Mouse (Mus musculus) left cerebral cortex, postnatal 14 days (tissue): ENCODE data around the gene Odf2. TPM values are rescaled to one million over a fixed set of nuclear protein-coding genes. Genes with fewer than 3 reads are reported as not detected.
"Not testable (repeated sequence)": the region's sequence is repeated elsewhere in the genome, so short reads cannot be mapped to it uniquely, and the experiment has no call there.

Experiments
- DNase-seq, 2 experiments: peaks; one replicate each; pipeline ENCODE4 v3.0.0; 2021 to 2022; ENCODE audit warnings: low spot score in 2 of 2, mixed read lengths in 1 of 2
- intact Hi-C: fragments of 180-260 bp; cut with DNase I; formaldehyde crosslinking; loops from one replicate; pipeline ENCODE4 v1.15.1; 2025
- total RNA-seq, 2 experiments: library from RNA; stranded (reverse); gene quantifications; 2 replicates each; pipeline ENCODE4 v1.2.3; 2021

Gene Odf2
- total RNA-seq, 2 experiments from 2014 or later, result 92.6 to 95.3 TPM

GRCm38 (mm10) chr2:29858748-29859473 lies 30.1 kb upstream of the Odf2 start:
- DNase-seq, result peak; percentile 50 to 63
- intact Hi-C loops, result loop anchor here (1.0 kb wide), 1 partner anchor 40 kb away; no protein-coding TSS in a partner anchor

DNA sequence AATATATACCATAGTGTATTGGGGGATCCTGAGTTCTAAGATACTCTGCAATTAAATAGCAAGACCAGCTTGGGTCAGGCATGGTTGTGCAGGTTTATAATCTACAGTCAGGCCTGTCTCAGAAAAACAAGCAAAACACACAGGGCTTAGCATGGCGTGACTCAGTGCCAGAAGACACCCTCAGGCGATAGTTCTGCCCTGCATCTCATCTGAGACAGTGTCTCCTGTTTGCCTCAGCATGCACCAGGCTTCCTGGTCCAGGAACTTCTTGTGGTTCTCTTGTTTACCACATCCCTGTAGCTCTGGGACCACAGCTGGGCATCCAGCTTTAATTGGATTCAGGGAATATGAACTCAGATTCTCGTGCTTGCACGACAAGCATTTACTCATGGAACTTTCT lies 23.9 kb upstream of the Odf2 start:
- intact Hi-C loops, result no loop called here
- DNase-seq, result no peak

DNA sequence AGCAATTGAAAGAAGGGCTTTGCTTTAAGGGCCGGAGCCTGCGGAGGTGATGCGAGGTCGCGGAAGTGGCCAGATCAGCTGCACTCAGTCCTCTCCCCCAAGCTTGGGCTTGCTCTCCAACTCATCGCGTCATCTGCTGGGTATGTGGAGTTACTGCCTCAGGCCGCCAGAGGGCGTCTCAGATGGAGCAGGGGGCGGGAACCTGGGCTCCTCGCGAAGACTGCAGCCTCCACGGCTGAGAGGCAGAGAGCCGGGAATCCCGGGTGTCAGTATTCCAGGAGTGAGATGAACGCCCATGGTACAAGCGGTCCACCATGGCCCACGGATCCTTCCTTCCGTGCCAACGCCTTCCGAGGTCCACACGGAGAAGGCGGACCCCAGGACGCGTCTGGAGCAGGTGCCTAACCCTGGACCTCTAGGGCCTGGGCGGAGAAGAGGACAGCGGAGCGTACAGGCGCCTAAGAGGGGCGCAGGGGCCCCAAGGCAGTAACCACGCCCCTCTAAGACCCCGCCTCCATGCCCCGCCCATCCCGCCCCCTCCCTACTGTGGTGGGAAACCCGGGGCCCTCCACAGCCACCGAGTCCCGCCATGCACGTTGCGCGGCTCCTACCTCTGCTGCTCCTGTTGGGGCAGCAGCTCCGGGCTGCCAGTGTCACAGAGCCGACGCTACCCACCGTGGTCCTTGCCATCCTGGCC lies 19.9 kb upstream of the Odf2 start, which contains the start of gene Cercam:
Gene Cercam, plus strand, starts transcription at position 216 of the 697 bp plus-strand sequence.
- DNase-seq, result peak; percentile 84 to 86
- intact Hi-C loops, result no loop called here

GRCm38 (mm10) chr2:29869646-29870451 lies 19.2 kb upstream of the Odf2 start:
- DNase-seq, result no peak
- intact Hi-C loops, result no loop called here

GRCm38 (mm10) chr2:29872581-29873295 lies 16.3 kb upstream of the Odf2 start:
- DNase-seq, result no peak
- intact Hi-C loops, result no loop called here

- intact Hi-C loops, result no loop called here
- no peak for DNase-seq
Measured at GRCm38 (mm10) chr2:29873801-29874200, 15.2 kb upstream of the Odf2 start.

DNA sequence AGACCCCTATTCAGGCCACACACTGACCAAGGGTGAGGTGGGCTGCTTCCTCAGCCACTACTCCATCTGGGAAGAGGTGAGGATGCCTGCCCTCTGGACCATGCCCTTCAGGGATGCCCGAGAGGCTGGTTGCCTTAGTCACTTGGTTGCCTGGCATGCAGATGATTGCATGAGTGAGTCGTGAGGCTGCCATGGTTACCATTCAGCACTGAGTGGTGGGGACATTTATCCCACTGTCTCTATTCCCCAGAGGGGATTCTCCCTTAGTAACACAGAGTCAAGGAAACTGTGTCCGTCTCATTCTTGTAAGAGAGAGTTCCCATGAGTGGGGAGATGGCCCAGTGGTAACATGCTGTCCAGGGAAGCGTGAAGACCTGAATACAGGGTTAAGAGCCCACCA lies 11.0 kb upstream of the Odf2 start:
- DNase-seq, result no peak
- intact Hi-C loops, result no loop called here

DNA sequence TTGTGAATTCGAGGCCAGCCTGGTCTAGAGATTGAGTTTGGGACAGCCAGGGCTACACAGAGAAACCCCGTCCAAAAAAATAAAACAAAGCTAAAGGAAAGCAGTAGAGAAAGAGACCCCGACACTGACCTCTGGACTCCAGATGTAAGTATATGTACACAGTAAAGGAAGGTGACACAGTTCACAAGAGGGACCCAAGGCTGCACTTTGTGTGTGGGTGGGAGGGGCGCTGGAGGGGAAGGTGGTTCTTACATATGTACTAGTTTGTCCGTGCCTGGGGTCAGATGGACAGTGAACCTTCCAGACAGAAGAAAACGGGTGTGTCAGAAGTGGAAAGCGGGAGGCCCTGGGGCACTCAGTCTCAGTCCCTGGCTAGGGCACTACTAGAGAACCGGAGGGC lies 9.8 kb upstream of the Odf2 start:
- intact Hi-C loops, result no loop called here

GRCm38 (mm10) chr2:29879964-29880830 lies 8.8 kb upstream of the Odf2 start:
- intact Hi-C loops, result no loop called here
- peak; percentile 19 to 55 for DNase-seq

More for the DNA sequence above, 9.8 kb upstream of the Odf2 start:
- no peak for DNase-seq

- intact Hi-C loops, DNase-seq: not testable (repeated sequence)
Measured at GRCm38 (mm10) chr2:29886659-29887292, 2.2 kb upstream of the Odf2 start.

- DNase-seq, result peak; percentile 83 to 92
- intact Hi-C loops, result no loop called here
Measured at GRCm38 (mm10) chr2:29889991-29890833, 1.2 kb downstream of the Odf2 start.

GRCm38 (mm10) chr2:29891773-29892172 lies 2.8 kb downstream of the Odf2 start:
- DNase-seq, result no peak
- intact Hi-C loops, result no loop called here

- DNase-seq, result no peak
- intact Hi-C loops, result no loop called here
Measured at GRCm38 (mm10) chr2:29896071-29896470, 7.0 kb downstream of the Odf2 start.

DNA sequence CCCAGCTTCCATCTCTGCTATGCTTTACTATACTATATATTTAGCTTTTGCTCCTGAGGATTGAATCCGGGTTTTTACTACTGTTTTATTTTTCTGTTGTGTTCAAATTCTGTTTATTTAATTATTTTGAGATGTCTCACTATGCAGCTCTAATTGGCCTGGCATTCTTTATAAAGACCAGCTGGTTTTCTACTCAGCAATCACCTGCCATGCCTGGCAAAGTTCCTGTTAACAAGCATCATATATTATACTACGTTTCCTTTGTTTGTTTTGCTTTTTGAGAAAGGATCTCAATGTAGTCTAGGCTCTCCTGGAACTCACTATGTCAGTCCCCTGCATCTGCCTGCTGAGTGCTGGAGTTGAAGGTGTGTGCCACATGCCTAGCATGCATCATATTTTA lies 8.3 kb downstream of the Odf2 start:
- intact Hi-C loops, result no loop called here
- no peak for DNase-seq

DNA sequence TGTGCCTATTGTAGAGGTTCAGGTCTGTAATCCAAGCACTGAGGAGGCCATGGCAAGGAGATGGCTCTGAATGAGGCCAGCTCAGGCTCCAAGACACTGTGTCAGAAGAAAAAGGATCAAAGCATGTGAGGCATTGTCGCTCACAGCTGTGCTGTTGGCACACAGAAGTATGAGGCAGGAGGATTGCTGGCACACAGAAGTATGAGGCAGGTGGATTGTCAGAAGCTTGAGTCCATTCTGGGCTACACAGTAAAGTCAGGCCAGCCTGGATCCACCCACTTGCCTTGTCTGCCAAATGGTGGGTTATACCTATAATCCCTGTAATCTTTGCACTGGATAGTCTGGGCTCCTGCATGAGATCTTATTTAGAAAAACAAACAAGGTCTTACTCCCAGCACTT lies 9.1 kb downstream of the Odf2 start:
- no peak for DNase-seq
- intact Hi-C loops, result no loop called here

DNA sequence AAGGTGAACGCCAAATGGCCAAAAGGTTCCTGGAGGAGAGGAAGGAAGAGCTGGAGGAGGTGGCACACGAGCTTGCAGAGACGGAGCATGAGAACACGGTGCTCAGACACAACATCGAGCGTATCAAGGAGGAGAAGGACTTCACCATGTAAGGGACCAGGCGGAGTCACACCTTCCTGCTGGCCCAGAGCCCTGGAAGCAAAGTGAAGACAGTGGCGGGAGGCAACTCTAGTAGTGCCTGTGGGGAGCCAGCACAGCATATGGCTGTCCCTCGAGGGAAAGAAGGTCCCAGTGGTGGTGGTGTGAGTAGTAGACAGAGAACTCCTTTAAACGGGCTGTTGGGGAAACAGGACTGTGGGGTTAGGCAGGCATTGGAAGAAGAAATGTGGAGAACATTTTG lies 13.2 kb downstream of the Odf2 start:
- no peak for DNase-seq
- intact Hi-C loops, result no loop called here

DNA sequence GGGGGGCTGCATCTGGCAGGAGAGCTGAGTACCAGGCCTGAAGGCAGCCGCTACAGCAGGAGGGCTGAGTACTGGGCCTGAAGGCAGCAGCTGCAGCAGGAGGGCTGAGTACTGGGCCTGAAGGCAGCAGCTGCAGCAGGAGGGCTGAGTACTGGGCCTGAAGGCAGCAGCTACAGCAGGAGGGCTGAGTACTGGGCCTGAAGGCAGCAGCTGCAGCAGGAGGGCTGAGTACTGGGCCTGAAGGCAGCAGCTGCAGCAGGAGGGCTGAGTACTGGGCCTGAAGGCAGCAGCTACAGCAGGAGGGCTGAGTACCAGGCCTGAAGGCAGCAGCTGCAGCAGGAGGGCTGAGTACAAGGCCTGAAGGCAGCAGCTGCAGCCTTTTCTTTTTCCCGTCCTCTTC lies 19.1 kb downstream of the Odf2 start:
- intact Hi-C loops, DNase-seq: not testable (repeated sequence)
